Mouse (Mus musculus) ZHBTc4 (cell line): ENCODE results near the gene Qrfp.

Source experiments
- DNase-seq: peaks from one replicate; pipeline ENCODE4 v3.0.0-alpha.2; 2011; ENCODE audit warnings: low read depth, low spot score

The Qrfp gene

GRCm38 (mm10) chr2:31770781-31771441 is 39.5 kb downstream of the Qrfp start:
- peak; percentile 50 for DNase-seq

- no peak for DNase-seq
Observed at GRCm38 (mm10) chr2:31769631-31770111, 40.7 kb downstream of the Qrfp start.

DNA sequence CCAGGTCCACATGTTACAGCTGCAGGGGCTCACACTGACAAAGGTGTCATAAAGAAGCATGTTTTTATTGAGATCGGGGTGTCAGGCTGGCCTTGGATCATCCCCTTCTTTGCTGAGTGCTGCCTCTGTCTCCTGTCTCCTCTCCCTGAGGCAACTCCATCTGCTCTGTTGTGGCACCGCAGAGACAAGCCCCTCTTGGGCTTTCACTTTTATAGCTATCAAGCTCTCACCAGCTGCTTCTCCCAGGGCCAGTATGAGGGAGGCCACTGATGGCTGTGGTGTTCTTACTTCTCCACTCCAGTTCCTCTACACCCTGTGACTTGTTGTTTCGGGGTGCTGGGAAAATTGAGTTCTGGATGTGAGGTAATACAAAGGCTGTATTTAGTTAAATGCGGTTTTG is 41.3 kb downstream of the Qrfp start:
- DNase-seq = no peak

- no peak for DNase-seq
Observed at GRCm38 (mm10) chr2:31767815-31768214, 42.6 kb downstream of the Qrfp start.

- no peak for DNase-seq
Observed at GRCm38 (mm10) chr2:31767104-31767503, 43.3 kb downstream of the Qrfp start.

DNA sequence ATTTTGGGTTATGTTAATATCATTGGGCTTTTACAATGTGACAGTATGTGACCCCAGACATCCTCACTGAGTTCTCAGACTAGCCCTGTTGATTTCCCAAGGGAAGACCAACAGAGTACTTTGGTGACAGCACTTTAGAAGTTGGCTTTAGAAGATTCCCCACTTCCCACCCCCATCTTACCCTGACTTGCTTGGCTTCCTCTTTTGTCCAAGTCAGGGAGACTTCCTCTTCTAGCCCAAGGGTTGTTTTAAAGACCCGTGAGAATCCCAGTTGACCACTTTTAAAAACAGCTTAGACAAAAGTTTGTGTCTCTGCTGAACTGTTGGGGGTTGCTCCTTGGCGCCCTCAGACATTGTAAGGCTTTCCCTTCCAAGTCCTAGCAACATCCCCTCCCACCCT is 47.1 kb downstream of the Qrfp start:
- no peak for DNase-seq

GRCm38 (mm10) chr2:31762853-31763252 is 47.5 kb downstream of the Qrfp start:
- peak; percentile 94 for DNase-seq

- DNase-seq = no peak
Observed at GRCm38 (mm10) chr2:31762155-31762554, 48.2 kb downstream of the Qrfp start.

GRCm38 (mm10) chr2:31761585-31761984 is 48.8 kb downstream of the Qrfp start:
- no peak for DNase-seq

DNA sequence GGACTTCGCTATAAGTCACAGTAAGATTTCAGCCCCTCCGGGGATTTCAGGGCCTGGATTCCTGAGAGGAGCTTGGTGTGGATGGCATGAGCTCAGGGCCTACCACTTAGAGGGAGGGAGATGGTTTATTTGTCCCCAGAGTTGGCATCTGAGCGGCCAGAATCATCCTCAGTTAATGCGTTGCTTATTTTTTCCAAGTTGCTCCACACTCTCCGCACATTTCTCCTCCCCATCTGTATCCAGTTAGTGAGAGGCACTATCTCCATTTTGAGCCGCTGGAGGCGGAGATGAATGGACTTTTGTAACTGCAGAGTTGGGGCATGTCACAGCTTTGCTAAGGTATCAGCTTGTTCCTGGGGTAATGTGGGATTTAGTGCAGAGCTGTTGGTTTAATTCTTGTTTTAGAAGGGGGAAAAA is 49.3 kb downstream of the Qrfp start:
- DNase-seq = no peak

GRCm38 (mm10) chr2:31760486-31760885 is 49.9 kb downstream of the Qrfp start:
- DNase-seq = no peak

- DNase-seq = peak; percentile 96
Observed at GRCm38 (mm10) chr2:31759751-31760460, 50.5 kb downstream of the Qrfp start.

DNA sequence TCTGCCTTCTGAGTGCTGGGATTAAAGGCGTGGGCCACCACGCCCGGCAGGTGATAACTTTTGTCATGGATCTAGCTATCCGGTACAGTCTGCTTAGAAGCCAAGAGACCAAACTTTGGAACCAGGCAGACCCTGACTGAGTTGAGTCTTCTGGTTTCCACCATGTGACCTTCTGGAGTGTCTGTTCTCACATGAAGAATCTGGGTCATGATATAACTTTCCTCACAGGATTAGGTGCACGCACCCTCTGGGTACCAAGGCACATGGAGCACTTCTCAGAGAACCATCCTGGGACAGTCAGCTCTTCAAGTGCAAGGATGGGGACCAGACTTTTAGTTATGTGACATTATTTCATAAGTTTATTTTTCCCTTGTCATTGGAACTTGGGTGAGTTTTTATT is 51.4 kb downstream of the Qrfp start:
- DNase-seq = peak; percentile 73

- DNase-seq = peak; percentile 73
Observed at GRCm38 (mm10) chr2:31757472-31757871, 52.9 kb downstream of the Qrfp start.
